Mouse (Mus musculus) liver, postnatal 0 days (tissue): ENCODE results near the gene Kdm2a. TPM values are rescaled to one million over a fixed set of nuclear protein-coding genes. Genes with fewer than 3 reads are reported as not detected.

Experiments
- ATAC-seq: fragments of 200-750 bp; cut with Nextera tagmentation; 2 replicates; pipeline ENCODE4 v1.8.0; 2017; ENCODE audit warnings: mild to moderate bottlenecking, moderate library complexity
- DNase-seq: peaks from one replicate; pipeline ENCODE4 v3.0.0-alpha.2; 2016
- H3K27ac ChIP-seq: fragments of 300-500 bp; sonication (generic); 2 replicates; pipeline ENCODE4 v1.5.1; 2014; ENCODE audit warnings: antibody characterized with exemption, moderate library complexity, mild to moderate bottlenecking, low read depth
- H3K27me3 ChIP-seq: fragments of 300-500 bp; sonication (generic); 2 replicates; pipeline ENCODE4 v1.6.1; 2014; ENCODE audit warnings: low read length, control low read depth, mixed read lengths; ENCODE audit not compliant: insufficient read depth
- H3K36me3 ChIP-seq: fragments of 300-500 bp; sonication (generic); replicated peaks from 2 replicates; pipeline ENCODE4 v1.6.1; 2014; ENCODE audit warnings: mild to moderate bottlenecking, control low read depth, low read length, moderate library complexity, mixed read lengths; ENCODE audit not compliant: insufficient read depth
- H3K4me1 ChIP-seq: fragments of 300-500 bp; sonication (generic); 2 replicates; pipeline ENCODE4 v1.6.1; 2014; ENCODE audit warnings: antibody characterized with exemption, mild to moderate bottlenecking, control low read depth; ENCODE audit not compliant: insufficient read depth
- H3K4me2 ChIP-seq: fragments of 300-500 bp; sonication (generic); 2 replicates; pipeline ENCODE4 v1.6.1; 2014; ENCODE audit warnings: low read depth, mild to moderate bottlenecking, low read length, moderate library complexity, mixed read lengths
- H3K4me3 ChIP-seq: fragments of 300-500 bp; sonication (generic); 2 replicates; pipeline ENCODE4 v1.5.1; 2014; ENCODE audit warnings: low read depth, low read length
- H3K9ac ChIP-seq: fragments of 300-500 bp; sonication (generic); replicated peaks from 2 replicates; pipeline ENCODE4 v1.6.1; 2014; ENCODE audit warnings: mild to moderate bottlenecking, moderate library complexity
- H3K9me3 ChIP-seq: fragments of 300-500 bp; sonication (generic); 2 replicates; pipeline ENCODE4 v1.6.1; 2016; ENCODE audit warnings: mild to moderate bottlenecking, control low read depth, low read length, mixed read lengths
- CTCF ChIP-seq: sonication (generic); IDR thresholded peaks from 2 replicates; pipeline ENCODE4 v1.5.1; 2016; ENCODE audit warnings: antibody characterized with exemption, low read depth
- EP300 ChIP-seq: IDR thresholded peaks from 2 replicates; pipeline ENCODE4 v1.6.1; 2016; ENCODE audit warnings: antibody characterized with exemption, low read depth, mild to moderate bottlenecking
- WGBS: fragments of 180-500 bp; shearing (Covaris S2); extraction: QIAGEN DNeasy Blood & Tissue Kit; methylation state at CpG from one replicate; pipeline ENCODE4 v1.1.7; 2014; ENCODE audit not compliant: insufficient replicate concordance; 5-methylcytosine and 5-hydroxymethylcytosine counted together
- polyA plus RNA-seq: library from polyadenylated mRNA; unstranded; fragments of >200 nt; fragmentation: Nextera tagmentation; extraction: Ambion mirVana; gene quantifications from 2 replicates; pipeline ENCODE4 v1.2.1, GENCODE M21; 2015

Kdm2a gene
- polyA plus RNA-seq, 1 experiment from 2014 or later: 7.8 TPM

DNA sequence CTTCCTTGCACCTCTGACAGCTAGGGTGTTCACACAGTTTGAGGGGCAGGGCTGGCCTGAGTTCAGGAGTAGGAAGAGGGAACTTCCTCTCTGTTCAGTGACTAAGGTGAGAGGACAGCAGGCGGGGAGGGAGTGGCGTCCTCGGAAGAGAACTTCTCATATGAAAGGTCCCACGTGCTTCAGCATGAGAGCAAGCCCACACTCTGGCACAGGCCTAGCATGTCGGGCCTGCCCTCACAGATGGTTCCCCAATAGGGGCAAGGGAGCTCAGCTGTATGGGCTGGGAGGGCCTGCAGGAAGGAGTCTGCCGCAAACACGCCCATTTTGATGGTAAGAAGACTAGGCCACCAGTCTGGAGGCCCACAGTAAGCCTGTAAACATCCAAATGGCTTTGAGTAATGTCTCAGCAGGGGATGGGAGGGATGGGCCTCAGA lies 97.8 kb downstream of the Kdm2a start:
- ATAC-seq (peak; percentile 64), DNase-seq (peak; percentile 74)
- no peaks in the 10 kb centered on the region for H3K27me3 ChIP-seq
- peaks cover 13% of the 10 kb centered on the region; the same call in 1 of the 2 replicates for H3K36me3 ChIP-seq
- no peak overlapping the region for H3K9ac ChIP-seq
- 21% methylated on average over 7 of the region's 7 CpGs for WGBS
- H3K4me1 ChIP-seq: peaks cover 77% of the 10 kb centered on the region
- no peak overlapping the region for H3K4me3 ChIP-seq
- H3K9me3 ChIP-seq: no peaks in the 10 kb centered on the region
- peak overlapping the region; percentile 88 for H3K27ac ChIP-seq
- H3K4me2 ChIP-seq: peak overlapping the region; percentile 87
- TF ChIP-seq EP300 (no peak), CTCF (no peak)

- Histone ChIP-seq H3K4me2 (peak overlapping the region; percentile 51), H3K9me3 (no peaks in the 10 kb centered on the region), H3K36me3 (peaks cover 13% of the 10 kb centered on the region; the same call in 1 of the 2 replicates), H3K4me1 (peaks cover 74% of the 10 kb centered on the region), H3K27ac (peak overlapping the region; percentile 88), H3K9ac (no peak overlapping the region), H3K27me3 (no peaks in the 10 kb centered on the region), H3K4me3 (no peak overlapping the region)
- no peak for DNase-seq
- ATAC-seq: peak; percentile 8
- TF ChIP-seq EP300 (no peak), CTCF (no peak)
- WGBS: 38% methylated on average over 6 of the region's 6 CpGs
These were observed 98.4 kb downstream of the Kdm2a start for GRCm38 (mm10) chr19:4299574-4300270.

DNA sequence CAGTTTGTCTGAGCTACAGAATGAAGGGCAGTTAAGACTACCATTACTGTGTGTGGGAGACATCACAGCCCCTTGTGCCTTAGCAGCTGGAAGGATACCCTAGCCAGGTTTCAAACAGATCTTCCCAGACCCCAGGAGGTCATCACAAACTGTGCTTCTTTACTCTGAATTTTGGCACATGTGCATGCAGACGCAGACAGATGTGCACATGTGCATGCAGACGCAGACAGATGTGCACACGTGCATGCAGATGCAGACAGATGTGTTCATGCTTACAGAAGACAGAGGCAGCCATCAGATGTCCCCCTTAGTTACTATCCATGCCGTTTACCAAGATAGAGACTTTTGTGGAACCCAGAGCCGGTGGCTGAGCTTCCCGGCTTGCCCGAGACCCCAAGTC lies 99.0 kb downstream of the Kdm2a start:
- Histone ChIP-seq H3K27me3 (no peaks in the 10 kb centered on the region), H3K36me3 (peaks cover 13% of the 10 kb centered on the region; the same call in 1 of the 2 replicates), H3K4me2 (peak overlapping the region; percentile 51), H3K4me3 (no peak overlapping the region), H3K27ac (peak overlapping the region; percentile 88), H3K4me1 (peaks cover 70% of the 10 kb centered on the region), H3K9ac (no peak overlapping the region), H3K9me3 (no peaks in the 10 kb centered on the region)
- WGBS: 65% methylated on average over 7 of the region's 7 CpGs
- TF ChIP-seq CTCF (no peak), EP300 (no peak)
- no peak for ATAC-seq
- no peak for DNase-seq

DNA sequence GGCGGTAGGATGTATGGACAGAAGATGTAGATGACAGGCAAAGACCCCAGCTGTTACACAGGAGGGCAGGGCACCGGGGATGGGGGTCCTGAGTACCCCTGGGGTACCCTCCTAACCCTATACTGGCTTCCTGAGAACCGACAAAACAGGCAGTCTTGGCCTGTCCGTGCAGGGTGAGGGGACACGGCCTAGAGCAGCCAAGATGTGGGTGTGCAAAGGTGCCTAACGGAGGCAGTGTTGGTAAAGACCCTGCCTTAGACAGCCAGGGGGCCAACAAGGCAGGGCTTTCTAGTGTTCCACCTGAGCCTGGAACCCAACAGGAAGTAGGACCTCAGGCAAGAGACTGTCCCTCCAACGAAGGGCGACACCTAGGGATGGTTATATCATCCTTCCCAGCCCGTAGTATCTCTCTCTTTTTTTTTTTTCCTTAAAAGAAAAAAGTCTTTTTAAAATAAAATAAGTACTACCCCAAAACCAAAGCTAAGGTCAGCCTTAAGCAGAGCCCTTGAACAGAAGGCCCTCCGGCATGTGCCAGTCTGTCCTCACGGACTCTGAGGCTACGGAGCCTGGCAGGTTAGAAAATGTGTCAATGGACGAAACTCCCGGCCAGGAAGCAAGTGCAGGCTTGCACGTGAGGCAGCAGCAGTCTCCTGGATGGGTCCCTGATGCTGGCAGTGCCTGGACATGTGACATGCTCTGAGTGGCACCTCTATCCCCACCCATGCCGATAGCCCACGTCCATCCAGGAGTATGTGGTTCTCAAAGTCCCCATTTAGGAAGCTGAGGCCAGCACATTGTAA lies 99.6 kb downstream of the Kdm2a start:
- no peak for TF ChIP-seq EP300
- peak; percentile 17 for TF ChIP-seq CTCF
- 68% methylated on average over 17 of the region's 17 CpGs for WGBS
- ATAC-seq: no peak
- no peaks in the 10 kb centered on the region for H3K9me3 ChIP-seq
- DNase-seq: no peak
- H3K36me3 ChIP-seq: peaks cover 14% of the 10 kb centered on the region; the same call in 1 of the 2 replicates
- peak overlapping the region; percentile 90 for H3K27ac ChIP-seq
- peaks cover 74% of the 10 kb centered on the region for H3K4me1 ChIP-seq
- peak overlapping the region; percentile 30; the same call in 1 of the 2 replicates for H3K9ac ChIP-seq
- H3K4me3 ChIP-seq: no peak overlapping the region
- H3K27me3 ChIP-seq: no peaks in the 10 kb centered on the region
- peak overlapping the region; percentile 51 for H3K4me2 ChIP-seq

- ATAC-seq: no peak
- no peak for DNase-seq
- no peak overlapping the region for H3K9ac ChIP-seq
- peak overlapping the region; percentile 51; the same call in 1 of the 2 replicates for H3K4me2 ChIP-seq
- peaks cover 69% of the 10 kb centered on the region for H3K4me1 ChIP-seq
- TF ChIP-seq EP300 (no peak), CTCF (peak; percentile 27; the same call in 1 of the 2 replicates)
- H3K27me3 ChIP-seq: no peaks in the 10 kb centered on the region
- H3K9me3 ChIP-seq: no peaks in the 10 kb centered on the region
- no peak overlapping the region for H3K4me3 ChIP-seq
- peak overlapping the region; percentile 90 for H3K27ac ChIP-seq
- peaks cover 19% of the 10 kb centered on the region for H3K36me3 ChIP-seq
- WGBS: 70% methylated on average over 5 of the region's 5 CpGs
These were observed 100.2 kb downstream of the Kdm2a start for GRCm38 (mm10) chr19:4297851-4298250.

DNA sequence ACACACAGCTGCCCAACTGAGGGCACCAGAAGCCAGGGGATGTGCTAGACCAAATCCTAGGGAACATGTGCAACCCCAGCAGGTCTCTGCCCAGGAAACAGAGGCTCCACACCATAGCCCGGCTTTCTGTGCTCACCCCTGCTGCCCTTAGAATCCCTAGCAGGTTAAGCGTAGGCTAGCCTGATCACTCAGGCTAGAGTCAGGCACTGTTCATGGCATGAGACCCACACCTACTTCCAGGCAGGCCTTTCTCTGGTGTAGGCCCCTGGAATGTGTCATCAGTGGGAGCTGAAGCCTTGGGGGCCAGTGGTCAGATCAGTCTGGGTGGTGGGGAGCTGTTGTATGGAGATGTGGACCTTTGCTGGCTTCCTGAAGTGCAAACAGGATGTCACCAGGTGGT lies 101.5 kb downstream of the Kdm2a start:
- H3K4me1 ChIP-seq: peaks cover 60% of the 10 kb centered on the region
- H3K36me3 ChIP-seq: peaks cover 31% of the 10 kb centered on the region

More for the DNA sequence above, 101.5 kb downstream of the Kdm2a start:
- TF ChIP-seq CTCF (no peak), EP300 (no peak)
- DNase-seq (no peak), ATAC-seq (no peak)
- peak overlapping the region; percentile 38 for H3K9ac ChIP-seq
- H3K27ac ChIP-seq: peak overlapping the region; percentile 90
- WGBS: 66% methylated on average over 2 of the region's 2 CpGs
- H3K4me2 ChIP-seq: peak overlapping the region; percentile 51; the same call in 1 of the 2 replicates
- H3K4me3 ChIP-seq: no peak overlapping the region
- H3K9me3 ChIP-seq: no peaks in the 10 kb centered on the region
- no peaks in the 10 kb centered on the region for H3K27me3 ChIP-seq
